Mouse (Mus musculus) fibroblast of lung, adult 2 months (primary cell): ENCODE results near the gene Mcrip1.

ENCODE experiments used
- DNase-seq: peaks from one replicate; pipeline ENCODE4 v3.0.0-alpha.2; 2011; ENCODE audit warnings: low read depth

The Mcrip1 gene

DNA sequence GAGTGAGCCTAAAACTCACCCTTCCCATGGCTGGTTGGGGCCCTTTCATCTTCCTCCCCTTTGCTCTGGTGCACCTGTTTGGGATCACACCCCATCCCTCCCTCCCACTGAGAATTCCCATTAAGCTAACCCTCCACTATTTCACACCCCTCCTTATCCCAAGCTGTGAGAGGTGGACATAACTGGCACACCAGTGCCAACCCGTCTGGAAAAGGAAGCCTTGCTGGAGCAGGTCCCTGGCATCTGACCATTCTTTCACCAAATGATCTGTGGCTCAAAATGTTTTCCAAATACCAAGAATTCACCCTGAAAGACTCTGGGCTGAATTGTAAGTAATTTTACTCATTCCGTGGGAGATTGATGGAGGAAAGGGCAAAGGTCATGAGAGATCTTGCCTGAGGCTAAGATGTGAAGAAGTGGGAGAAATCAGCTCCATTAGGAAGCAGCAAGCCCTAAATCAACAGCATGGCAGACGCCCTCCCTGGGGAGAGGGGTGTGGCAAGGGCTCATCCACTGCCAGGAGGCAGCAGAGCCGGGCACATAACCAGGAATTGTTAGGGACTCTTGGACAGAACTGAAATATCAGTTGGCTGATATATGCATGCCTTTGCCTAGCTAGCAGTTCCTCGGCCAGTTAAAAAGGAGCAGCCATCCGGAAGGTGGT, 36.6 kb downstream of the Mcrip1 start:
- no peak for DNase-seq

DNA sequence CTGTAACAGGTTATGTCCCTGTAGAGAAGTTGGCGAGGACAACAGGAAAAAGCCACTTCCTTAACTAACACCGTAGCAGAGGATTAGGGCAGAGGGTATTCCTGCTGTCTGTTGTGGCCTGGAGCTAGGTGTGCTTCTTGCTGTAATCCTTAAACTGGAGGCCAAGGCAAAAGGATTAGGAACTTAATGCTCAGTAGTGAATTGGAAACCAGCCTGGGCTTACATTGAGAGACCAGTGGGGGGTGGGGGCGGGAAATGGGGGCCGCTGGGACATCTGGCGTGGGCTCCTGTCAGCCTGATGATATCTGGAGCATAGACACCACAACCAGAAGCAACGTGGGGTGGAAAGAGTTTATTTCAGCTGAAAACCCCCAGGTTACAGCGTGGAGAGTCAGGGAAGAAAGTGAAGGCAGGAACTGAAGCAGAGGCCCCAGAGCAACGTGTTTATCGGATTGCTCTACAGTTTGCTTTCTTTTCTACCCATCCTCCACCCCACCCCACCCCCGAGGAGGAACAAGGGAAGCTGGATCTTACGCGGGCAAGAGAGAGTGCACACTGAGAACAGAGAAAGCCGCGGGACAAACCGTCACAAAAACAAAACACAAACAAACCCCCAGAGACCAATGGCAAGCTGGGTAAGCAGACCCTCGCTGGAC, 39.0 kb downstream of the Mcrip1 start:
- DNase-seq: no peak

DNA sequence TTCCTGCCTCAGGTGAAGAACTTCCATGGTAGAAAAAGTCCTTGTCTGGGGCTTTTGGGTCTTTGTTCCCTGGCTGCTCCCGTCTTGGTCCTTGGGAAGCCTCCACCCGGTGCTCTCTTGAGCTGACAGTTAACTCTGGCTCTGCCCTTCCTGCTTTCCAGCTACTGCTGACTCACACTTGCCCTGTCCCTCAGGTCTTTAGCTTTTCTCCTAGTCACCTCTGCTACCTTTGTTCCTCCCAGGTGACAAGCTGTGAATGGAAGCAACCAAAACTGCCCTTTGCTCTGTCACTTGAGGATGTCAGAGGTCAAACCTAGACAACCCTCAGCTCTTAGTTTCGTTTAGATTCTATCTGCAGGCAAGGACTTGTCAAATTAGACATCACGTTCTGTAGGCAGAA, 39.6 kb downstream of the Mcrip1 start:
- DNase-seq: no peak

- no peak for DNase-seq
These were observed 41.1 kb downstream of the Mcrip1 start for GRCm38 (mm10) chr11:120508290-120508870.

DNA sequence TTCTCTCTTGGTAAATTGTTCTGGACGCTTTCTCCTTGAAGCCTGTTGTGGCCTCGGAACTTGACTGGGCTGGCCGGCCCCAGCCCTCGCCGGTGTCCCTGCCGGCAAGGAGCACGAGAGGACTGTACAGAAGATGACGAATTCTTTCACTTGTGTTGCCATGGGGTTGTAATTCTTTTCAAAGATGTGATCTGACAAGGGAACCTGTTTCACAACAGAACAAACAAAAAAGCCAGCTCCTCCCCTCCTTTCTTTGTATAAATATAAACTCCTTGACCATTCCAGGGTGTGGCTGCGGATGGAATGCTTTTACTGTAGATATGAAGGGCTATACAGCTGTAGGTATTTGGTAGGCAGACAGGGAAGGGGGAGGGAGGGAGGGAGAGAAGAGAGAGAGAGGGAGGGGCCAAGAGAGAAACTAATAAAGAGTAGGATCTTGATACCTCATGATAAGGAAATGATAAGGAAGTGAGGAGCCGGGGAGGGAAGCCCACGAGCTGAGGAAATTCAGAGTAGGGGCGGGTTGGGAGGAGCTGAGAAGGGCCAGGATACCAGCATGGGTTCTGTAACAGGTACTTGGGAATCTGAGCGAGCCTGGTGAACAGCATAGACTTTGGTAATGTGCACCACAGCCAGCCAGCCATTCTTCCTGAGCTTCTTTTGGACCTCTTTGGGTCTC, 41.8 kb downstream of the Mcrip1 start:
- DNase-seq: no peak

DNA sequence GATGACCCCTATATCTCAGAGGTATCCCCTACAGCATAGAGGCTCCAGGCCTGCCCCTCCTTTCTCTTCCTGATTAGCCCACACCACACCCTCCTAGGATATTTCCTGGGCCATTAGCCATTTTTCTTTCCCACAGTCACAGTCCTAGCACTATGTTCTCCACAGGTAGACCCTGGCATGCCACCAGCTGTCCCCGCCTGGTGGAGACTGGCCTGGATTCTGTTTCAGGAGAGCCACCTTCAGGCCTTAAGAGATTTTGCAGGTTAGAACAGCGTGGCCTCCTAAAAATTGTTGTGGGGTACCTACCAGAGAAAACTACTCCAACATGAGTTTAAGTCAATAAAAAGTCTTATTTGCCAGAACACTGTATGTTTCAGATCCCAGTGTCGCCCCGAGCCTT, 42.6 kb downstream of the Mcrip1 start:
- DNase-seq: no peak

DNA sequence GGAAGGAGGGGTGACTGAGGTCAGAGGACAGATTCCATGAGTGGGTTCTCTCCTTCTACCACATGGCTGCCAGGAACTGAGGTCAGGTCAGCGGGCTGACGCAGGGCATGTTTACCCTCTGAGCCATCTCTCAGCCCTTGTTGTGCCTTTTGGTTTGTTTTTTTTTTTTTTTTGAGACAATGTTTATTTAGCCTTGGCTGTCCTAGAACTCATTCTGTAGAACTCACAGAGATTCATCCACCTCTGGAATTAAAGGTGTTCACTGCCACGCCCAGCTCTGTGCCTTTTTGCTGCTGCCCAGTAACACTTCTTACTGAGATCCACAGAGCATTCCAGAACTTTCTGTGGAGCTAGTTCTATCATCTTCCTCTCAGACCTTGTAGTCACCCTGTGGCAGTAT, 43.9 kb downstream of the Mcrip1 start:
- no peak for DNase-seq

- DNase-seq: no peak
These were observed 47.8 kb downstream of the Mcrip1 start for GRCm38 (mm10) chr11:120501701-120502100.

DNA sequence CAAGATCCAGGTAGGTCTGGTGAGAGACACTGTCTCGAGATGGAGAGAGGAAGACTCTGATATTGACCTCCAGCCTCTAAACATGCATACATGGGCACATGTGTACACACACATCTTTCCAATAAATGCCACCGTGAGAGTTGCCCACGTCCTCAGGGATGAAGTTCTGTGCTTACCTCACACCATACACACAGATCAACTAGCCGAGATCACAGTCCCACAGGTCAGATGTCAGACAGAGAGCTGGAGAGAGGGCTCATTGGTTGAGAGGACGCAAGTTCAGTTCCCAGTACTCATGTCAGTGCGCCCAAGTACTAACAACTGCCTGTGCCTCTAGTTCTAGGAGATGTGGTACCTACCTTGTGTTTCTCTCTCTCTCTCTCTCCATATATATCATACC, 48.5 kb downstream of the Mcrip1 start:
- DNase-seq: no peak

DNA sequence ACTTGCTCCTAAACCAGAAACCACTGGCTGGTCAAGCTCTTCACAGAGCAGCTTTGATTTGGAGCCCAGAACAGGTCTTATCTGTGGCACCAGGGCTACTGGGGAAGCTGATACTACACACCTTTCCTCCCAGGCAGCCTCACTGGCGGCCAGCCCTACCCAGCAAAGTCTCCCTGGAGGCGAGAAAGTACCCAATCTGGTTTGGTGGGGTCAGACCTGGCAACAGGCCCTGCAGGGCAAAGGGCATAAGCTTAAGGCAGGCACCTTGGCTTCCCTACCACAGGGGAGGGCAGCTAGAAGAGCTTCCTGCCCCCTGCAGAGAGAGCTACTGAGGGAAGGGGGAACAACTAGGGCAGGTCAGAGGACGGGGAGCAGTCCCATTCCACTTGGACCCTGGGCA, 49.2 kb downstream of the Mcrip1 start:
- DNase-seq: no peak

- no peak for DNase-seq
These were observed 49.6 kb downstream of the Mcrip1 start for GRCm38 (mm10) chr11:120499894-120500293.

DNA sequence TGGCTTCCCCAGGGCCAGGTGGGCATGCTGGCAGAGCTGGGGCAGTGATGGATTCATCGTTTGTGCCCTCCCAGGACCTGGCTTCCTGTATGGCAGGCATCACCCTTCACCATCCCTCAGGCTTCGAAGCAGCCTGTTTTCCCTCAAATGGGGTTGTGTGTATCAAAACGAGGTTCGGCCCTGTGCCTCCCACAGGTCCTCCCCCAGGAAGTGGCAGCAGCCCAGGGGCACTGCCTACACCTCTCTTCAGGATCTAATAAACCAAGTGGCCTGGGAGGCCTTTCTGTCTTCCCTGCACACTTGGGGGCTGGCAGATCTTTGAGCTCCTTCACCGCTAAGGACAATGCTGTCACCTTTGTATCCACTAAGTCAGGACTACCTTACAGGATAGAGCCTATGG, 50.6 kb downstream of the Mcrip1 start:
- no peak for DNase-seq

DNA sequence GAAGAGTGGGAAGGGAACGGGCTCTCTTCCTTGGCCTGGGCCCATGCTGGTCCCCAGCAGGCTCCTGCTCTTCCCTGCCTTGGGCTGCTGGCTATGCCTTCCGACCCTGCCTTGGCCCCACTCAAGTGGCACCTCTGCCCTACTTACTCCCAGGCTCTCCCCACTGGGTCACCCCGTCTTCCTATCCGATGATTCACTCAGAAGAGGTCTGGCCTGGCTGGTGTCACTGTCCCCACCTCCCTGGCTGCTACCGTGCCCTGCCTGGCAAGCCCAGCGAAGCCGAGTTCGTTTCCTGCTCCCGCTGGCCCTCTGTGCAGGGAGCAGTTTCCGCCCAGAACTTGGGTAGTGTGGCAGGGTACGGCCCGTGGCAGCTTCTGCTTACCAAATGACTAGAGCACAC, 51.3 kb downstream of the Mcrip1 start:
- no peak for DNase-seq

GRCm38 (mm10) chr11:120497436-120497835, 52.1 kb downstream of the Mcrip1 start:
- DNase-seq: no peak

- DNase-seq: no peak
These were observed 55.6 kb downstream of the Mcrip1 start for GRCm38 (mm10) chr11:120493911-120494310.

DNA sequence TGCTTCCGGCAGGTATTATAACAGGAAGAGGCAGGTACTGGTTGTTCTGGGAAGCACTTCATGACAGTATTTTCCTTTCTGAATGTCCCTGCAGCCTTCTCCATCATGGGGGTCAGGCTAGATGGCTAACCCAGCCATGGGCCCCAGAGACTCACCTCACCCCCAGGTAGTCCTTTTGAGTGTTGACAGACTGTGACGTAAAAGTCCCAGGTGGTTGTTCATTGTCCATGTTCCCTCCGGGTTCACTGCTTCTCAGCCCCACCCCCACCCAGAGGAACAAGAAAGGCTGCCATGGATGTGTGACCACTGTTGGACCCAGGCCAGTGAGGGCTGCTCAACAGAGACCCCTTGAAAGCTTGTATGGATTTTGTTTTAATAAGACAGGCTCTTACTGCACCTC, 56.2 kb downstream of the Mcrip1 start:
- DNase-seq: no peak
